Mouse (Mus musculus) hindbrain, embryonic 15.5 days (tissue): ENCODE measurements around the gene Rbm44. TPM values are rescaled to one million over a fixed set of nuclear protein-coding genes. Genes with fewer than 3 reads are reported as not detected.

ENCODE experiments used
- ATAC-seq: fragments of 200-750 bp; cut with Nextera tagmentation; 2 replicates; pipeline ENCODE4 v1.8.0; 2017; ENCODE audit warnings: low read depth, moderate number of reproducible peaks, moderate TSS enrichment; ENCODE audit not compliant: low FRiP score
- H3K27ac ChIP-seq: fragments of 300-500 bp; sonication (generic); replicated peaks from 2 replicates; pipeline ENCODE4 v1.5.1; 2015; ENCODE audit warnings: mild to moderate bottlenecking, inconsistent platforms
- H3K27me3 ChIP-seq: fragments of 300-500 bp; sonication (generic); 2 replicates; pipeline ENCODE4 v1.6.1; 2015; ENCODE audit warnings: control low read depth, inconsistent platforms
- H3K36me3 ChIP-seq: fragments of 300-500 bp; sonication (generic); 2 replicates; pipeline ENCODE4 v1.6.1; 2015; ENCODE audit warnings: control low read depth, inconsistent platforms
- H3K4me1 ChIP-seq: fragments of 300-500 bp; sonication (generic); replicated peaks from 2 replicates; pipeline ENCODE4 v1.6.1; 2015; ENCODE audit warnings: control low read depth, inconsistent platforms
- H3K4me2 ChIP-seq: fragments of 300-500 bp; sonication (generic); 2 replicates; pipeline ENCODE4 v1.6.1; 2015; ENCODE audit warnings: moderate library complexity, mild to moderate bottlenecking, inconsistent platforms
- H3K4me3 ChIP-seq: fragments of 300-500 bp; sonication (generic); 2 replicates; pipeline ENCODE4 v1.5.1; 2015; ENCODE audit warnings: mild to moderate bottlenecking, inconsistent platforms
- H3K9ac ChIP-seq: fragments of 300-500 bp; sonication (generic); 2 replicates; pipeline ENCODE4 v1.6.1; 2015; ENCODE audit warnings: inconsistent platforms
- H3K9me3 ChIP-seq: fragments of 300-500 bp; sonication (generic); 2 replicates; pipeline ENCODE4 v1.6.1; 2016; ENCODE audit warnings: control low read depth, inconsistent platforms
- WGBS: fragments of 180-500 bp; shearing (Covaris S2); methylation state at CpG from one replicate; pipeline ENCODE4 v1.1.7; 2015; 5-methylcytosine and 5-hydroxymethylcytosine counted together
- polyA plus RNA-seq: library from polyadenylated mRNA; unstranded; fragments of >200 nt; fragmentation: Nextera tagmentation; extraction: Ambion mirVana; gene quantifications from 2 replicates; pipeline ENCODE4 v1.2.1, GENCODE M21; 2015

The Rbm44 gene
- polyA plus RNA-seq, 1 experiment from 2014 or later = 0.16 TPM

DNA sequence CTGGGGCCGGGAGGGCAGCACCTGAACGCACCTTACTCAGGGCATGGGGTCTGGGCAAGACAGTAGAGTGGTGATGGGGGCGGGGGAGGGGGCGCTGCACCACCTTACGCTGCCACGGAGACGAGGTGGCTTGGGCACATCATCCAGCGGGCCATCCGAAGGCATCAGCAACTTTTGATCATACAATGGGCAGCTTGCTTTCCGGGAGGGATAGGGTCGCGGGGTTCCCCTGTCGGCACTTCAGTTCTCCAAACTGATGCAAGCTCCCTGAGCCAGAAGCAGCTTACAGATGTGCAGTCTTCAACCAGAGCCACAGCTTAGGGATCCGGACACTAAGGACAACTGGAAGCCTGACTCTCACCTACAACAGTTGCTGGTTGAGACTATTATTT, 35.3 kb downstream of the Rbm44 start:
- peak overlapping the region; percentile 38 for H3K4me3 ChIP-seq
- 6% methylated on average over 14 of the region's 14 CpGs for WGBS
- no peaks in the 10 kb centered on the region for H3K36me3 ChIP-seq
- 0 out of 2 replicates have a peak, but pooled peaks cover 4% of the 10 kb centered on the region for H3K27me3 ChIP-seq
- peaks cover 29% of the 10 kb centered on the region for H3K4me1 ChIP-seq
- H3K9me3 ChIP-seq = no peaks in the 10 kb centered on the region
- peak overlapping the region; percentile 80 for H3K4me2 ChIP-seq
- no peak overlapping the region for H3K27ac ChIP-seq
- no peak for ATAC-seq
- H3K9ac ChIP-seq = peak overlapping the region; percentile 41

DNA sequence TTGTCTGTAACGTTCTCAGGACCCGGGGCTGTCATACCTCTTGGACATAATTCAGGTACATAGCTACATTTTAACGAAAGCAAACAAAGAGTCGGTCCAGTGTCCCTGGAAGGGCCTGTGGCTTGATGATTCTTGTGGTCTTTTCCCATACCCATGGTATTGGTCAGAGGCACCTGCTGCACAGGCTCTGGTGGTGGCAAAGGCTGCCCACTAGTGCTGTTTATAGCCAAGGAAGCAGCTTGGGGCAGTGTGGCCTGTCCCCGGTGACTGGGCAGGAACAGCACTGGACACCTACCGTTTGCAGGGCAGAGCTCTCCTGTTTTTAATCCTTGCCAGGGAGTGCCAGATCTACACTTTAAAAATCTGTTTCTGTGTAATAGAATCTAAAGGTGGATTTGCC, 35.8 kb downstream of the Rbm44 start:
- Histone ChIP-seq H3K4me1 (peaks cover 29% of the 10 kb centered on the region), H3K36me3 (no peaks in the 10 kb centered on the region), H3K27ac (0 out of 2 replicates have a peak overlapping the region, but pooled peaks have one; percentile 27), H3K9ac (no peak overlapping the region), H3K4me2 (peak overlapping the region; percentile 80), H3K27me3 (0 out of 2 replicates have a peak, but pooled peaks cover 4% of the 10 kb centered on the region), H3K4me3 (no peak overlapping the region), H3K9me3 (no peaks in the 10 kb centered on the region)
- no peak for ATAC-seq
- WGBS = 77% methylated on average over 6 of the region's 6 CpGs

DNA sequence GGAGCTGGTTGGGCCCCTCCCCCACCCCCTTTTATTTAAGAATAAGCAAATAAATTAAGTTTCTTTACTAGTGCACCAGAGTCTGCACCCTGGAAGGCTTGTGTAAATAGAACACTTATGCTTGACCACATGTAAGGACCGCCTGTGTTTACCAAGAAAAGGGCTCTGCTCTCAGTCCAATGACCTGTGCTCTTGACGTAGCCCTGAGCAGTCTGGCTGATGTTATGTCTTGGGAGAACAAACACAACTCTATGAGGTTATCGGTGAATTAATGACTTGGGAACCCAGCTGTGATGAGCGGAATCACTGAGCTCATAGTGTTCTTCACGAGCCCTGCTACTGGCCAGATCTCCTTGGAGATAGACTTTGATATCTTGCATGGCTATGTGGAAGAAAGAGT, 36.4 kb downstream of the Rbm44 start:
- 0 out of 2 replicates have a peak, but pooled peaks cover 4% of the 10 kb centered on the region for H3K27me3 ChIP-seq
- ATAC-seq = no peak
- H3K4me1 ChIP-seq = peaks cover 29% of the 10 kb centered on the region
- 53% methylated on average over 5 of the region's 5 CpGs for WGBS
- H3K9ac ChIP-seq = no peak overlapping the region
- no peak overlapping the region for H3K4me3 ChIP-seq
- H3K4me2 ChIP-seq = peak overlapping the region; percentile 80
- peak overlapping the region; percentile 35 for H3K27ac ChIP-seq
- no peaks in the 10 kb centered on the region for H3K36me3 ChIP-seq
- no peaks in the 10 kb centered on the region for H3K9me3 ChIP-seq

- Histone ChIP-seq H3K4me3 (no peak overlapping the region), H3K27me3 (0 out of 2 replicates have a peak, but pooled peaks cover 4% of the 10 kb centered on the region), H3K36me3 (no peaks in the 10 kb centered on the region), H3K9ac (no peak overlapping the region), H3K9me3 (no peaks in the 10 kb centered on the region), H3K4me2 (peak overlapping the region; percentile 80), H3K4me1 (peaks cover 29% of the 10 kb centered on the region), H3K27ac (peak overlapping the region; percentile 35)
- ATAC-seq = no peak
- 35% methylated on average over 12 of the region's 12 CpGs for WGBS
Observed at GRCm38 (mm10) chr1:91181784-91182450, 37.0 kb downstream of the Rbm44 start.

DNA sequence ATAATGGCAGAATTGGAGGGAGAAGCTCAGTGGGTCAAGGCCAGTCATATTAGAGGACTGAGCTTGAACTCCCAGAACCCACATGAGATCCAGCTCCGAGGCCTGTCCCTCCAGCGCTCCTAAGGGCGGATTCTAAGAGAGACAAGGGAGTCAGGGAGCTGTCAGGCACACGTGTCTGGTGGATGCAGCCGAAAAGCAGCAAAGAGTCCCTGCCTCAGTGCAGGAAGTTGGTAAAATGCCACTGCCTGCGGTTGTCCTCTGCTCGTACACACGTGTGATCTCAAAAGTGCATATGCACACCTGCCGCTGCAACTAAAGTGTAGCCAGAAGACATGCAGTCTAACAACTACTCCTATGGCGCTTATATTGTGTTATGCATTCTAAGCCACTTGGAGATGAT, 38.4 kb downstream of the Rbm44 start:
- Histone ChIP-seq H3K9ac (no peak overlapping the region), H3K27me3 (0 out of 2 replicates have a peak, but pooled peaks cover 4% of the 10 kb centered on the region), H3K36me3 (no peaks in the 10 kb centered on the region), H3K4me3 (no peak overlapping the region), H3K27ac (no peak overlapping the region), H3K9me3 (no peaks in the 10 kb centered on the region), H3K4me1 (peaks cover 29% of the 10 kb centered on the region), H3K4me2 (no peak overlapping the region)
- no peak for ATAC-seq
- 82% methylated on average over 10 of the region's 10 CpGs for WGBS

- Histone ChIP-seq H3K9ac (no peak overlapping the region), H3K4me3 (no peak overlapping the region), H3K36me3 (no peaks in the 10 kb centered on the region), H3K27ac (no peak overlapping the region), H3K9me3 (no peaks in the 10 kb centered on the region), H3K27me3 (no peaks in the 10 kb centered on the region), H3K4me2 (no peak overlapping the region), H3K4me1 (peaks cover 8% of the 10 kb centered on the region)
- 88% methylated on average over 6 of the region's 6 CpGs for WGBS
- ATAC-seq = no peak
Observed at GRCm38 (mm10) chr1:91186677-91187076, 41.8 kb downstream of the Rbm44 start.

- H3K4me3 ChIP-seq = no peak overlapping the region
- 84% methylated on average over 5 of the region's 5 CpGs for WGBS
- H3K4me2 ChIP-seq = no peak overlapping the region
- no peaks in the 10 kb centered on the region for H3K36me3 ChIP-seq
- peaks cover 4% of the 10 kb centered on the region for H3K4me1 ChIP-seq
- H3K27me3 ChIP-seq = no peaks in the 10 kb centered on the region
- no peaks in the 10 kb centered on the region for H3K9me3 ChIP-seq
- no peak overlapping the region for H3K9ac ChIP-seq
- H3K27ac ChIP-seq = no peak overlapping the region
- no peak for ATAC-seq
Observed at GRCm38 (mm10) chr1:91187315-91187714, 42.4 kb downstream of the Rbm44 start.

GRCm38 (mm10) chr1:91187786-91188640, 43.1 kb downstream of the Rbm44 start:
- no peaks in the 10 kb centered on the region for H3K9me3 ChIP-seq
- no peak overlapping the region for H3K9ac ChIP-seq
- H3K4me1 ChIP-seq = no peaks in the 10 kb centered on the region
- no peak for ATAC-seq
- H3K27ac ChIP-seq = no peak overlapping the region
- H3K36me3 ChIP-seq = no peaks in the 10 kb centered on the region
- no peak overlapping the region for H3K4me3 ChIP-seq
- 88% methylated on average over 7 of the region's 7 CpGs for WGBS
- no peak overlapping the region for H3K4me2 ChIP-seq
- H3K27me3 ChIP-seq = no peaks in the 10 kb centered on the region

DNA sequence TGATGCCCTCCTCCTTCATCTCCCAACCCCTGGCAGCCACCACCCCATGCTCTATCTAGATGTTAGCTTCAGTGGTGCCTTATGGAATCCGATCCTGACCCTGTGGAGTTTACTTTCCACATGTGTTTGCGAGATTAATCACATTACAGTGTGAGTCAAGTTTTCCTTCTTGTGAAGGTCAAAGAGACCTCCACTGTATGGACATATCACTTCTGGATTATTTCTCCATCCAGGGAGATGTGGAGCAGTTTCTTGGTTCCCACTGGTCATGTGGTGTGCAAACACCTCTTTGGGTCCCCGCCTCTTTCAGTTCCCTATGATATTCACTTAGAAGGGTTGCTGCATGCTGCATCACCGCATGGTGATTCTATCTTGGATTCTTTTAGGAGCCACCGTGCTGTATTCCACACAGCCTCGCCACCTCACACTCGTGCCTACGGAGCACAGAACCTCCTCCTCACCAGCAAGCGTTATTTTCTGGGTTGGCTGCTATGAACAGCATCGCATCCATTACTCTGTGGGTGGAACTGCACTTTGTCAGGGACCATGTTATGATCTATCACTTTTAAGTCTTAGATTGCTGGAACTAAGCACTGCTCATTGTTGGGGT, 44.1 kb downstream of the Rbm44 start:
- Histone ChIP-seq H3K4me2 (no peak overlapping the region), H3K27ac (no peak overlapping the region), H3K27me3 (no peaks in the 10 kb centered on the region), H3K9me3 (no peaks in the 10 kb centered on the region), H3K9ac (no peak overlapping the region), H3K36me3 (no peaks in the 10 kb centered on the region), H3K4me3 (no peak overlapping the region), H3K4me1 (no peaks in the 10 kb centered on the region)
- ATAC-seq = no peak
- WGBS = 92% methylated on average over 10 of the region's 10 CpGs

DNA sequence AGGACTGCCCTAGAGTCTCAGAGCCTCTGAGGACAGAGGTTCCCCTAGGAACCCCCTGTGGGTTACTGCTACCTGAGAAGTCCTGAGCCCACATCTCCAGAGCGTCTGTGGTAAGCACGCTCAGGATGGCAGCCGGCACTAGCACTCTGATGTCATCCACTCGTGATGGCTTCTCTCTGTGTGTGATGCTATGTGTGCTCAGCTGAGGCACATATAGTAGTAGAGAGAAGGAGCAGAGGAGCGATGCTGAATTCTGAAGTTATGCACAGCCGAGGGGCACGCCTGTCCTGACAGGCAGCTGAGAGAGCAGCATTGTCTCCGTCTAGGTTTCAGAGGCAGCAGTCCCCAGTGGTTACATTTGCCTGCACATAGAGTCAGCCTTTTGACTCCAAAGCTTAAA, 47.3 kb downstream of the Rbm44 start:
- no peak for ATAC-seq
- Histone ChIP-seq H3K27me3 (no peaks in the 10 kb centered on the region), H3K27ac (no peak overlapping the region), H3K36me3 (no peaks in the 10 kb centered on the region), H3K9ac (no peak overlapping the region), H3K9me3 (no peaks in the 10 kb centered on the region), H3K4me3 (no peak overlapping the region), H3K4me2 (no peak overlapping the region), H3K4me1 (no peaks in the 10 kb centered on the region)
- 83% methylated on average over 8 of the region's 8 CpGs for WGBS

DNA sequence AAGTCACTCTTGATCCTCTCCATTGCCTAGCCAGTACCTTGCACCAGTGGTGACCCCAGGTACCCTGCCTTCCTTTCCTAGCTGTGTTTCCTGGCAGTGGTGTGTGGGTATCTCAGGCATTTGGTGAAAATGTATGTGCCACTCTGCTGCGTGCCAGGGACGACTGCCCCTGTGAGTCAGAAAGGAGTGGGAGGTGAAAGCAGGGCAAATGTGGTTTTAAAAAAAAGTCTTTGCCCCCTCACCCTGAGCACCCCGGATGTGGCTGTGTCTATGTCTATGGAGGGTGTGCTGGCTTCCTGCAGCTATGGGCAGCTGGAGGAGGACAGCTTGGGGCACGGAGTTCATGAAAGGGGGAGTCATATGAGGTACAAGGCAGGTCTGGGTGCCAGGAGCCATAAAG, 48.4 kb downstream of the Rbm44 start:
- Histone ChIP-seq H3K4me1 (no peaks in the 10 kb centered on the region), H3K9me3 (no peaks in the 10 kb centered on the region), H3K4me2 (no peak overlapping the region), H3K27me3 (no peaks in the 10 kb centered on the region), H3K36me3 (no peaks in the 10 kb centered on the region), H3K9ac (no peak overlapping the region), H3K27ac (no peak overlapping the region), H3K4me3 (no peak overlapping the region)
- ATAC-seq = no peak
- 89% methylated on average over 4 of the region's 4 CpGs for WGBS

DNA sequence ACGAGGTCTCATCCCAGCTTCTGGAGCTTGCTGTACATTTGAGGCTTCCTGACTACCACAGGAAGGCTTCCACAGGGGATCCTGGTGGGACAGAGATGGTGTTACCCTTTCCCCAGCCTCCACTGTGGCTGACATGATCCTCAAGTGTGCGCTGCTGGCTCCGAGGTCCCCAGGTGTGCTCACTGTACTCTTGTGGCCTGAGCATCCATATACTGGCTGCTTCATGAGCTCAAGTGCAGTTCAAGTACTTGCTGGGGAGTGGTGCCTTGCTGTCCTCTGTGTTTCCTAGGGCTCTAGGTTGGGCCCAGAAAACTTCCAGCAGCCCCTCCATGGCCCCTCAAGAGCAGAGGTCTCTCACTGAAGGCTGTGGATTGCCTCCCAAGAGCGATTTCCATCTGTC, 48.8 kb downstream of the Rbm44 start:
- 87% methylated on average over 4 of the region's 4 CpGs for WGBS
- no peak overlapping the region for H3K4me3 ChIP-seq
- no peak overlapping the region for H3K4me2 ChIP-seq
- no peaks in the 10 kb centered on the region for H3K36me3 ChIP-seq
- no peaks in the 10 kb centered on the region for H3K4me1 ChIP-seq
- no peak overlapping the region for H3K27ac ChIP-seq
- no peaks in the 10 kb centered on the region for H3K9me3 ChIP-seq
- no peak for ATAC-seq
- no peaks in the 10 kb centered on the region for H3K27me3 ChIP-seq
- H3K9ac ChIP-seq = no peak overlapping the region
